Mouse (Mus musculus) intestine, postnatal 0 days (tissue): ENCODE measurements around the gene Shbg. TPM values are rescaled to one million over a fixed set of nuclear protein-coding genes. Genes with fewer than 3 reads are reported as not detected.

Experiments
- ATAC-seq: fragments of 200-750 bp; cut with Nextera tagmentation; 2 replicates; pipeline ENCODE4 v1.8.0; 2017; ENCODE audit warnings: mild to moderate bottlenecking, moderate TSS enrichment, moderate library complexity
- H3K27ac ChIP-seq: fragments of 300-500 bp; sonication (generic); 2 replicates; pipeline ENCODE4 v1.5.1; 2014; ENCODE audit warnings: mild to moderate bottlenecking, low read depth, low read length, moderate library complexity
- H3K27me3 ChIP-seq: fragments of 300-500 bp; sonication (generic); replicated peaks from 2 replicates; pipeline ENCODE4 v1.6.1; 2014; ENCODE audit warnings: low read length, mixed read lengths; ENCODE audit not compliant: control insufficient read depth, insufficient read depth
- H3K36me3 ChIP-seq: fragments of 300-500 bp; sonication (generic); 2 replicates; pipeline ENCODE4 v1.6.1; 2014; ENCODE audit warnings: mild to moderate bottlenecking, moderate library complexity; ENCODE audit not compliant: control insufficient read depth, insufficient read depth
- H3K4me1 ChIP-seq: fragments of 300-500 bp; sonication (generic); replicated peaks from 2 replicates; pipeline ENCODE4 v1.6.1; 2014; ENCODE audit warnings: antibody characterized with exemption, low read length, mixed read lengths; ENCODE audit not compliant: control insufficient read depth, insufficient read depth
- H3K4me2 ChIP-seq: fragments of 300-500 bp; sonication (generic); replicated peaks from 2 replicates; pipeline ENCODE4 v1.6.1; 2014; ENCODE audit warnings: low read depth, mild to moderate bottlenecking, moderate library complexity
- H3K4me3 ChIP-seq: fragments of 300-500 bp; sonication (generic); 2 replicates; pipeline ENCODE4 v1.5.1; 2014; ENCODE audit warnings: low read depth, low read length
- H3K9ac ChIP-seq: fragments of 300-500 bp; sonication (generic); 2 replicates; pipeline ENCODE4 v1.6.1; 2014; ENCODE audit warnings: mild to moderate bottlenecking, low read depth, low read length
- H3K9me3 ChIP-seq: fragments of 300-500 bp; sonication (generic); 2 replicates; pipeline ENCODE4 v1.6.1; 2016; ENCODE audit warnings: mixed run types; ENCODE audit not compliant: control insufficient read depth
- CTCF ChIP-seq: sonication (generic); IDR thresholded peaks from 2 replicates; pipeline ENCODE4 v1.5.1; 2016; ENCODE audit warnings: low read depth, mild to moderate bottlenecking, control low read depth, antibody characterized with exemption, moderate library complexity
- WGBS: fragments of 180-500 bp; shearing (Covaris S2); extraction: QIAGEN DNeasy Blood & Tissue Kit; methylation state at CpG from one replicate; pipeline ENCODE4 v1.1.7; 2014; 5-methylcytosine and 5-hydroxymethylcytosine counted together
- microRNA counts: library from miRNA; unstranded; fragments of <30 nt; microRNA quantifications from one replicate; lab custom pipeline; 2016
- microRNA-seq: library from miRNA; unstranded; fragments of <30 nt; microRNA quantifications from one replicate; pipeline ENCODE4, GENCODE M21; 2016
- polyA plus RNA-seq: library from polyadenylated mRNA; unstranded; fragments of >200 nt; fragmentation: Nextera tagmentation; extraction: Ambion mirVana; gene quantifications from 2 replicates; pipeline ENCODE4 v1.2.1, GENCODE M21; 2015

The Shbg gene
- polyA plus RNA-seq, 1 experiment from 2014 or later: not detected

DNA sequence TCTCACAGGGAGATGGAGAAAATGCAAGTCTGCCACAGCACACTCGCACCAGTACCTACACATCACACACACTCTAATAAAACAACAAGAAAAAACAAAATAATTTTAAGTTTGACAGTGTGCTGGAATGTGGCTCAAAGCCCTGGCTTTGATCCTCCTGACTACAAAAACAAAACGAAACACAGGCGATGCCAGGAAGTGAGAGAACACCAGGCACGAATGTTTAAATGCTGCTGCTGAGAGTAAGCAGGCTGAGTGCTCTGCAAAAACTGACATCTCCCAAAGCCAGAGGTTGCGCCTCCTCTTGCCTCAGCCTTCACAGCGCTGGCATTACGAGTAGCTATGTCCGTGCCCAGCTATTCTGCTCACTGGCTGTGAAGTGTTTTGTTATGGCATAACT is 52.6 kb downstream of the Shbg start:
- H3K27me3 ChIP-seq: no peaks in the 10 kb centered on the region; the same call in 1 of the 2 replicates
- H3K9ac ChIP-seq: no peak overlapping the region
- TF ChIP-seq CTCF: no peak
- peaks cover 73% of the 10 kb centered on the region for H3K36me3 ChIP-seq
- no peaks in the 10 kb centered on the region for H3K4me1 ChIP-seq
- no peak overlapping the region for H3K4me3 ChIP-seq
- H3K9me3 ChIP-seq: no peaks in the 10 kb centered on the region
- H3K4me2 ChIP-seq: no peak overlapping the region
- H3K27ac ChIP-seq: no peak overlapping the region
- no peak for ATAC-seq
- WGBS: 80% methylated on average over 8 of the region's 8 CpGs

MicroRNAs within 50 kb of the gene (microRNA counts, 519-probe panel; counts per million panel counts)
- microRNA mmu-miR-1934 (lab: Ali Mortazavi, UCI): not detected
- 2,778 counts per million, percentile 27 among the panel's probes with 10 or more counts for microRNA mmu-miR-467f (lab: Ali Mortazavi, UCI)

Small RNA genes lying within 50 kb of the gene (microRNA-seq; reads per million reads assigned to microRNA genes)
- gene Mir1934 (4.3 reads per million, percentile 10 among the genes with 10 or more reads in this experiment), gene Mir467f (not detected)

Other genes with a start within 250 kb of the Shbg start
- gene Chd3, start 248.5 kb downstream of the Shbg start, polyA plus RNA-seq: 19.4 and 24.8 TPM in 2 replicates
- gene Naa38, start 222.4 kb downstream of the Shbg start, polyA plus RNA-seq: 159 and 164 TPM in 2 replicates
- gene Cyb5d1, start 222.3 kb downstream of the Shbg start, polyA plus RNA-seq: 8.6 and 8.9 TPM in 2 replicates
- 24.1 and 24.9 TPM in 2 replicates for gene Tmem88, start 219.7 kb downstream of the Shbg start, polyA plus RNA-seq
- 18.2 and 23.6 TPM in 2 replicates for gene Kdm6b, start 204.2 kb downstream of the Shbg start, polyA plus RNA-seq
- 8.0 and 8.7 TPM in 2 replicates for gene Dnah2, start 68.8 kb downstream of the Shbg start, polyA plus RNA-seq
- 4.4 and 4.6 TPM in 2 replicates for gene Efnb3, start 57.7 kb downstream of the Shbg start, polyA plus RNA-seq
- 14.3 and 14.7 TPM in 2 replicates for gene Wrap53, start 37.6 kb downstream of the Shbg start, polyA plus RNA-seq
- 48.0 and 49.6 TPM in 2 replicates for gene Trp53, start 37.5 kb downstream of the Shbg start, polyA plus RNA-seq
- gene Atp1b2, start 12.0 kb downstream of the Shbg start, polyA plus RNA-seq: 5.9 and 7.5 TPM in 2 replicates
- 34.1 and 40.3 TPM in 2 replicates for gene Sat2, start 4.1 kb upstream of the Shbg start, polyA plus RNA-seq
- gene Fxr2, start 15.1 kb upstream of the Shbg start, polyA plus RNA-seq: 9.8 and 10.8 TPM in 2 replicates
- gene Sox15, start 37.4 kb upstream of the Shbg start, polyA plus RNA-seq: not detected in 2 replicates
- 95.7 and 96.6 TPM in 2 replicates for gene Mpdu1, start 44.7 kb upstream of the Shbg start, polyA plus RNA-seq
- gene Cd68, start 48.2 kb upstream of the Shbg start, polyA plus RNA-seq: 20.9 and 21.0 TPM in 2 replicates
- gene Eif4a1, start 54.5 kb upstream of the Shbg start, polyA plus RNA-seq: 279 and 291 TPM in 2 replicates
- gene Senp3, start 64.2 kb upstream of the Shbg start, polyA plus RNA-seq: 26.7 and 27.6 TPM in 2 replicates
- 1.6 and 1.8 TPM in 2 replicates for gene Tnfsf13, start 67.9 kb upstream of the Shbg start, polyA plus RNA-seq
- gene Tnfsf12, start 77.9 kb upstream of the Shbg start, polyA plus RNA-seq: 6.6 and 7.2 TPM in 2 replicates
- 4.1 and 4.8 TPM in 2 replicates for gene Tnfsfm13, start 78.2 kb upstream of the Shbg start, polyA plus RNA-seq
- gene Polr2a, start 140.7 kb upstream of the Shbg start, polyA plus RNA-seq: 13.3 and 14.0 TPM in 2 replicates
- gene Slc35g3, start 144.1 kb upstream of the Shbg start, polyA plus RNA-seq: 0.09 and 0.12 TPM in 2 replicates
- gene Zbtb4, start 148.0 kb upstream of the Shbg start, polyA plus RNA-seq: 2.1 and 2.4 TPM in 2 replicates
- 2.4 and 2.8 TPM in 2 replicates for gene Chrnb1, start 178.0 kb upstream of the Shbg start, polyA plus RNA-seq
- gene Fgf11, start 184.0 kb upstream of the Shbg start, polyA plus RNA-seq: 0.18 and 0.38 TPM in 2 replicates
- gene Tmem102, start 187.7 kb upstream of the Shbg start, polyA plus RNA-seq: 58.0 and 59.4 TPM in 2 replicates
- gene Gm39566, start 197.4 kb upstream of the Shbg start, polyA plus RNA-seq: not detected in 2 replicates
- gene Spem2, start 200.6 kb upstream of the Shbg start, polyA plus RNA-seq: 0.07 TPM in 1 of 2 replicates, not detected in the other
- gene Spem1, start 204.3 kb upstream of the Shbg start, polyA plus RNA-seq: not detected in 2 replicates
- 1.8 and 2.2 TPM in 2 replicates for gene Nlgn2, start 219.9 kb upstream of the Shbg start, polyA plus RNA-seq
- 584 and 590 TPM in 2 replicates for gene Tmem256, start 220.6 kb upstream of the Shbg start, polyA plus RNA-seq
- 42.0 and 44.8 TPM in 2 replicates for gene Plscr3, start 228.5 kb upstream of the Shbg start, polyA plus RNA-seq
- gene Tnk1, start 240.8 kb upstream of the Shbg start, polyA plus RNA-seq: 11.7 and 12.8 TPM in 2 replicates